Mouse (Mus musculus) neural tube, embryonic 10.5 days (tissue): ENCODE measurements around the gene Speg.

ENCODE experiments used
- DNase-seq: peaks from one replicate; pipeline ENCODE4 v3.0.0-alpha.2; 2017; ENCODE audit warnings: low spot score; ENCODE audit errors: extremely low spot score

Gene Speg

DNA sequence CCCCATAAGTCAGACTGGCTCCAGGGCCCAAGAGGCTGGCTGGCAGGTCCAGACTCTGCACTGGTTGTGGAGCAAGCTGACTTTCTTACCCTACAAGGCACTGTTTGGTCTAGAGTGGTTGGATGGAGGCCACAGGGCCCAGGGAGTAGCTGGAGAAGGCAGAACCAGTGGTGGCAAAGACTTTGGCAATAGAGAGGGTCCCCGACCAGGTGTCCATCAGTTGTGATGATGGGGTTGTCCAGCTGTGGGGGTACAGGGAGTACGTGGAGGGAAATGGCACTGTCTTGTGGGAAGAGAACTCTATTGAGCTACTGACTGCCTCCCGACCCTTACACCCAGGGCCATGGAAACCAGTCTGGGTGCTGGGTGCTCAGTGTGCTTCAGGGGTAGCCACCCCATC is 18.7 kb downstream of the Speg start:
- no peak for DNase-seq

DNA sequence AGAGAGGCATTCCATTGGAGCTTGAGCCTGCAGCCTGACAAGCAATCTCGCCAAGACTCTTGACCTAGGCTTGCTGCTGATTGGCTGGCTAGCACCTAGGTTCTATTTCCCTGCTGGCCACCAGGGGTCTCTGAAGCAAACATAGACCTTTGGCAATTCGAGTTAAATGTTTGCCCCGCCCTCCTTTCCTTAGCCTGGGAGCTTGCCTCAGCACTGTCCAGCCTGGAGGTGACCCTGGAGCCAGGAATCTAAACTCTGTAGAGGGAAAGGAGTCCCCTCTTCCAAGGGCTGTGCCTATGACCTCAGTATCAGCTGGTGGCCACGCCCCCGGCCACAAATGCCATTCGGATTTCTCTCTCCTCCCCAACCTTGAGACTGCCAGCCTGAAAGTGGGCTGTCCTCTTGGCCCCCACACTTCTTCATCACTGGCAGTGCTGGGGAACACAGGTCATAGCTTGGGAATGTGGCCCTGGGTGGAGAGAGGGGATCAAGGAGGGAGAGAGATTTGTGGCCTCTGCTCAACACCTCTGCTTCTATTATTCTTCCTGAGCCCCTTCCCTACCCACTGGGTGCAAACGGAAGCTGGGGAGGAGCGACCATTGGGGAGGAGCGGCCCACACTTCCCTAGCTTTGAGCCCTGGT is 23.8 kb downstream of the Speg start:
- peak; percentile 75 for DNase-seq

DNA sequence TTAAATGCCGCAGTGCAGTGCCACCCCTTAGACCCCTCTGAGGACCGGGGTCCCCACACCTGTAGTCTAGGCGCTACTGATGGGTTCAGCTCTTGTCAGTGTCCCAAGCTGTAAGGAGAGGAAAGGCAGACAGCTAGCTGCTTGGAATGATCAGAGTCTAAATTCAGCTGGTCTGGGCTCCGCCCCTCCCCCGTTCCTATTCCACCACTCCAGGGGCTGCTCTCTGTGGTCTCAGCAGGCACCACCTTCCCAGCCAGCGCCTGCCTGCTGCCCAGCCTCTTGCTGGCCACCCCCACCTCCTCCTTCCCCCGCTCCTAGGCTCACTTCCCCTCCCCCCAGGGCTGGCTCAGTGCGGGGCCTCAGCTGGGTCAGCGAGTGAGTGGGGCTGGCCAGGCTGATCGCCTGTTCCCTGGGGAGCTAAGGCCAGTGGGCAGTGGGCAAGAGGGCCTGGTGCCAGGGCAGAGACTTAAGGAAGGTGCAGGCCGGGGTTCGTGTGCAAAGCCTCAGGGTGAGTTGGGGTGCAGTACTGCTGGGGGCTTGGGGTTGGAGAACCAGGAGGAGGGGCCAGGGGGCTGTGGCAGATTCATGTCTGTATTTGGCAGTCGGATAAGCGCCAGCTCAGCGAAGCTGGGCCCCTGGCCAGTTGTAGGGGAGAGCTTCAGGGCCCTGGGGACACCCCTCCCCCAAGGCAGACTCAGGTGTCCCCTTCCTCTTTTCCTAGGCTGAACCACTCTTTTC is 24.8 kb downstream of the Speg start:
- DNase-seq: peak; percentile 73

DNA sequence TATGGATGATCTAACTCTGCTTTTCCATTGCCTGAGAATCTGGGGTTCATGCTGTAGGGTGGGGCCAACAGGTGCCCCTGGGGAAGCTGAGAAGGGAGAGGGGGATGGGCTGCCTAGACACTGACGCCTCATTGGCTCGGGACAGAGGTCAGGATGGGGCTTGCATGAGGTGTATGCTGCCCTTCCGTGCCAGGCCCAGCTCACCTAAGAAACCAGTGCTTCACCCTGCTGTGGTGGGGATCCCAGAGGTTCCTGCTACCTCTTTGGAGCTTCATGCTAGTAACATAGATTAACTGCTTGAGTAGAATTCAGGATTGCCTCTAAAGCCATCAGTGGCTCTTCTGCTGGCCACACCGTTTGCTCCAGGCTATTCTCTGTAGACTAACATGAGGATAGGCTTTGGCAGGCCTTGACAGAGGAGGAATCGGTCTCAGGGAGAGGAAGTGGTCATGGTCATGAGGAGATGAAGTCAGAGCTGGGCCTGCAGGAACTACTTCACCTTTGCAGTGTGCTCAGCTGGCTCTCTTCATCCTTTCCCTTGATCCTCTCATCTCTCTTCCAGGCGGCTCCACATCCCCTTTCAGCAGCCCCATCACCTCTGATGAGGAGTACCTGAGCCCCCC is 25.5 kb downstream of the Speg start:
- no peak for DNase-seq

DNA sequence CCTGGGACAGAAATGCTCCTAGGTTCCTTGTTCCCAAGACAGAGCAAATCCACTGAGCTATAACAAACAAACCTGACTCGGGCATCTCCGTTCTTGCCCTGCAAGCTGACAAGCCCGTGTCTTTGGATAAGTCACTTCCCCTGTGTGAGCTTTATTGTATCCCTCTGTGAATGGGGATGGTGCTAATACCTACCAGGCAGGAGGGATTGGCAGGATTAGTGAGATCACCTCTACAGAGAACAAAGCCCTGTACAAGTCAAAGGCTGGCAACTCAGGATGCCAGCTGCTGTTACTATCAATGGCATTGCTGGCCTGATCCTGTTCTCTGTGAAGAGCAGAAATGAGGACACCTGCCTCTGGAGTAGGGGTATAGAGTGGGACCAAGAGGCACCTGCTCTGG is 30.4 kb downstream of the Speg start:
- DNase-seq: no peak

DNA sequence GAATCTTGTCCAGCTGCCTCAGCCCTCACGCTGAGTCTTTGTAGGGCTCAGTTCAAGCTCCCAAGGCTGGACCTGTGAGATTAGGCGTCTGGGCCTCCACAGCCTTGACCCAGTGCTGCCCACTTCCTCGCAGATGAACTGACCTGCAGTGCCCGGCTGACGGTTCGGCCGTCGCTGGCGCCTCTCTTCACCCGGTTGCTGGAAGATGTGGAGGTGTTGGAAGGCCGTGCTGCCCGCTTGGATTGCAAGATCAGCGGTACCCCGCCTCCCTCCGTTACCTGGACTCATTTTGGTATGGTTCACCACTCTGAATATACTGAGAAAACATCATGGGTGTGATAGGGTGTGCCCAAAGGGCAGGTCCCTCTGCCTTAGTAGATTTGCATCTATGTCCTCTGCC is 31.1 kb downstream of the Speg start:
- no peak for DNase-seq

DNA sequence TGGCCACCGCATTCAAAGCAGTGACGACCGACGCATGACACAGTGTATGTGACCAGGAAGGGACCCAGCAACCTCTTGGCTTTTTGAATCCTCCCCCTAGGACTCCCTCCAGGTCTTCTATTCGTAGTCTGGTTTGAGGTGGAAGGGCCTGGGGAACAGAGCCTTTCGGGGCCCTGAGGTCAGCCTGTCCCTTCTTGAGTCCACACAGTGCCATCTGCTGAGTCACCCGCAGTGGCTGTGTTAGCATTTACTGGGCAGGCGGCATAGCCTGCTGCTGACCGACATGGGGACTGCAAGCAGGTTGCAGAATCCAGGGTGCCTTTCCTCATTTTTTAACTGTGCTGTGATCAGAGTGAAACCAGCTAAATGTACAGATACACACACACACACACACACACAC is 32.0 kb downstream of the Speg start:
- DNase-seq: no peak

DNA sequence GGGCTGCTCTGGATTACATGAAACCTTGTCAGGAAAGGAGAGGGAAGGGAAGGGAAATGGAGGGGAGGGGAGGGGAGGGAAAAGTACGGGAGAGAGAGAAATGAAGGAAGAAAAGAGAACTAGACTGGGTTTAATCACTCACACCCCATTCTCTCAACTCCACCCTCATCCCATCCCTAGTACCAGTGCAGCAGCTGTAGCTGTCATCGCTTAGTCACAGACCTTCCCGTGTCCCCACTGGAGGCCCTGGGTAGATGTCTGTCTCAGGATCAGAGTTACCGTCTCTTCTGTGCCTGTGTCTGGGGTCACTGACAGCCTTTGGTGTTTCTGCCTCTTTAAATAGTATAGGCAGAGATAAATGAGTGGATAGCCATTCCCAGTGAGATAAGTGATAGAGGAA is 33.1 kb downstream of the Speg start:
- DNase-seq: no peak

DNA sequence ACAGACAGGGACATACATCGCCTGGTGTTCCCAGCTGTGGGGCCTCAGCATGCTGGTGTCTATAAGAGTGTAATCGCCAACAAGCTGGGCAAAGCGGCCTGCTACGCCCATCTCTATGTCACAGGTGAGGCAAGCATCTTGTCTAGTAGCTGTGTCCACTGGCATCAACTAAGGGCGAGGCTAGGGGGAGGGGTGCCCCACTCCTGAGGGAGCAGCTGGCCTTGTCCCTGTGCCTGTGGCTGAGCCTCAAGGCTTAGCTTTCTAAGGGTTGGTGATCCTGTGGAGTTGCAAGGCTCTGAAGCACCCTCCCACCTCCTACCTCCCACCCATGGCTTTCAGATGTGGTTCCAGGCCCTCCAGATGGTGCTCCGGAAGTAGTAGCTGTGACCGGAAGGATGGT is 34.9 kb downstream of the Speg start:
- DNase-seq: no peak

DNA sequence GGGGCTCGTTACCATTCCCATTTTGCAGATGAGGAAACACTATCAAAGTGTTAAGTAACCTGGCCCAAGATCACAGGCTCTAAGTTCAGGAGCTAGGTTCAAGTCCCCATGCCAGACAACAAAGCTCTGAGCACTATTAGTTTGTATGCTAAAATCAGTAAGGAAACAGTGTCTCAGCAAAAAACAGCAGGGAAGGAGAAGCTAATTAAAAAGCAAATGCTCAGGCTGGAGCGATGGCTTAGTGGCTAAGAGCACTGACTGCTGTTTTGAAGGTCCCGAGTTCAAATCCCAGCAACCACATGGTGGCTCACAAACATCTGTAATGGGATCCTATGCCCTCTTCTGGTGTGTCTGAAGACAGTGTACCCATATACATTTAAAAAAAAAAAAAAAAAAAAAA is 37.1 kb downstream of the Speg start:
- no peak for DNase-seq

DNA sequence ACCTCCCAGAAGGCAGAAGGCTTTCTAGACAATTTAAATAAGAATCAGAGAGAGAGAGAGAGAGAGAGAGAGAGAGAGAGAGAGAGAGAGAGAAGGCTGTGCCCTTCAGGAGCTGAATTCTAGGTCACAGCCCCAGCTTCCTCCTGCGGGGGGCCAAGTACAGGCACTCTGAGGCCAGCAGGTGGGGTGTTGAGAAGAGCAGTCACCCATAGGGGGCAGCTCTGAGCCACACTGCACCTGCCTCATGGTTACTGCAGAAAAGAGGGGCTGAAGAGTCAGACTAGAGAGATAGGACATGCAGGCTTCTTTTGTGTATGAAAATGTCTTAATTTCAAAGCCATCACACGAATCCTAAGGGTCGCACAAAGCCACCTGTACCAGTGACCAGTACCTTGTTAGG is 38.7 kb downstream of the Speg start:
- DNase-seq: no peak

DNA sequence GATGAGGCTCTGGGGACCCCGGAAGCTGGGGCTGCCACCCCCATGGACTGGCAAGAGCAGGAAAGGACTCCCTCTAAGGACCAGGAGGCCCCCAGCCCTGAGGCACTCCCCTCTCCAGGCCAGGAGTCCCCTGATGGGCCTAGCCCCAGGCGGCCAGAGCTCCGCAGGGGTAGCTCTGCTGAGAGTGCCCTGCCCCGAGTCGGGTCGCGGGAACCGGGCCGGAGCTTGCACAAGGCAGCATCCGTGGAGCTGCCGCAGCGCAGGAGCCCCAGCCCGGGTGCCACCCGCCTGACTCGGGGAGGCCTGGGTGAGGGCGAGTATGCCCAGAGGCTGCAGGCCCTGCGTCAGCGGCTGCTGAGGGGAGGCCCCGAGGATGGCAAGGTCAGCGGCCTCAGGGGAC is 46.7 kb downstream of the Speg start:
- peak; percentile 47 for DNase-seq

DNA sequence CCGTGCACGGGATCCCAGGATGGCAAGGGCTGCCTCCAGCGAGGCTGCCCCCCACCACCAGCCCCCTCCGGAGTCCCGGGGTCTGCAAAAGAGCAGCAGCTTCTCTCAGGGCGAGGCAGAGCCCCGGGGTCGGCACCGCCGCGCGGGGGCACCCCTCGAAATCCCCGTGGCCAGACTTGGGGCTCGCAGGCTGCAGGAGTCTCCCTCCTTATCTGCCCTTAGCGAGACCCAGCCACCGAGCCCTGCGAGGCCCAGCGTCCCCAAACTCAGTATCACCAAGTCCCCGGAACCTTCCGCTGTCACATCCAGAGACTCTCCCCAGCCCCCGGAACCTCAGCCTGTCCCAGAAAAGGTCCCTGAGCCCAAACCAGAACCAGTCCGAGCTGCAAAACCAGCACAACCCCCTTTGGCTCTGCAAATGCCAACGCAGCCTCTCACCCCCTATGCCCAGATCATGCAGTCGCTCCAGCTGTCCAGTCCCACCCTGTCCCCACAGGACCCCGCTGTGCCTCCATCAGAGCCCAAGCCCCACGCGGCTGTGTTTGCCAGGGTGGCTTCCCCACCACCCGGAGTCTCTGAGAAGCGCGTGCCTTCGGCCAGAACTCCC is 47.2 kb downstream of the Speg start:
- DNase-seq: no peak

DNA sequence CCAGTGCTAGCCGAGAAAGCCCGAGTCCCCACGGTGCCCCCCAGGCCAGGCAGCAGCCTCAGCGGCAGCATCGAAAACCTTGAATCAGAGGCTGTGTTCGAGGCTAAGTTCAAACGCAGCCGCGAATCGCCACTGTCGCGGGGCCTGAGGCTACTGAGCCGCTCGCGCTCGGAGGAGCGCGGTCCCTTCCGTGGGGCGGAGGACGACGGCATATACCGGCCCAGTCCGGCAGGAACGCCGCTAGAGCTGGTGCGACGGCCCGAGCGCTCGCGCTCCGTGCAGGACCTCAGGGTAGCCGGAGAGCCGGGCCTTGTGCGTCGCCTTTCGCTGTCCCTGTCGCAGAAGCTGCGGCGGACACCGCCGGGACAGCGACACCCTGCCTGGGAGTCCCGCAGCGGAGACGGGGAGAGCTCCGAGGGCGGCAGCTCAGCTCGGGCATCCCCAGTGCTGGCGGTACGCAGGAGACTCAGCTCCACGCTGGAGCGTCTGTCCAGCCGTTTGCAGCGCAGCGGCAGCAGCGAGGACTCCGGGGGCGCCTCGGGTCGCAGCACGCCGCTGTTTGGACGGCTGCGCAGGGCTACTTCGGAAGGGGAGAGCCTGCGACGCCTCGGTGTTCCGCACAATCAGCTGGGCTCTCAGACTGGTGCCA is 47.9 kb downstream of the Speg start:
- peak; percentile 71 for DNase-seq

DNA sequence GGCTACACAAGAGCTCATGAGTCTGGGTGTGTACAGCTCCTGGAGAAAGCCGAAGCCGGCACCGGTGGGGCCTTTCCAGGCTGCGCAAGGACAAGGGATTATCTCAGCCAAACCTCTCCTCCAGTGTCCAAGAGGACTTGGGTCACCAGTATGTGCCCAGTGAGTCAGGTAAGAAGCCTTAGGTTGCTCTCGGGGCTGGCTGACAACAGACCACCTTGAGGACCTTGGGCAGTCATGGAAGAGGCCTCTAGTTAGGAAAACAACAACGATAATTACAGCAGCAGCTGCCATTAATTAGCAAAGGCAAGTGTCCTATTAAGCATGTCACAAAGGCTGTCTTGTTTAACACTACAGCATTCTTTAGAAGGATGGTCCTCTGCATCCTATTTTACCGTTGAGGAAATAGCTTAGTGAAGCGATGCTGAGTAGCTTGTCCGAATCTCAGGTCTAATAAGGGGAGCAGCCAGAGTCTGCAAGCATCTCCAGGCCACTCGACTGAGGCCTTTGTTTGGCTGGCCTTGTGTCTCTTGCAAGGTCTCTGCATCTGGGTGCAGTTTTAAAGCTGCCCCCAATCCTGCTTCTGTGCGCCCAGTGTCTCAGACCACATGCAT is 48.8 kb downstream of the Speg start:
- DNase-seq: no peak

DNA sequence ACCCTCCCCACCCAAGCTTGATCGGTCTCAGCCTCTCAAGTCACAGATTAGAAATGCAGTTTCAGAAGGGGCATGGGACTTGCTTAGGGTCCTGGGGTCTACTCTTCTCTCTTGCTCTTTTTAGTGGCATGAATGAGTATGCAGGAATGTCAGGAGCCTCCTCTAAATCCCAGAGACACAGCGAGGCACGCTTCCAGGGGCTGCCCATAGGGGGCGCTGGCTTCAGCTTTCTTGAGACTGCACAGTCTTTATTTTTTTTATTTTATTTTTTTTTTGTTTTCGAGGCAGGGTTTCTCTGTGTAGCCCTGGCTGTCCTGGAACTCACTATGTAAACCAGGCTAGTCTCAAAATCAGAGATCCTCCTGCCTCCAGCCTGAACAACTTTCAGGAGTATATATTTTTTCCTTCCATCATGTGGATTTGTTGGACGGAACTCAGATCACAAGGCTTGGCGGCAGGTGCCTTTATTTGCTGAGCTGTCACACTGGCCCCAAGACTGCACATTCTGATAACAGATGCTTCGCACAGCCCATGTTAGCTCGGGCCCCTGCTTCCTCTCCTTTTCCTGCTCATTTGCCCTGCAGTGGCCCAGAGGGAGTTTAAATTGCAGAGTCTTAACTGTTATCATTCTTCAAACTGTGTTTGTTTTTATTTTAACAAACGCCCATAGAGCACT is 50.8 kb downstream of the Speg start:
- DNase-seq: peak; percentile 86

DNA sequence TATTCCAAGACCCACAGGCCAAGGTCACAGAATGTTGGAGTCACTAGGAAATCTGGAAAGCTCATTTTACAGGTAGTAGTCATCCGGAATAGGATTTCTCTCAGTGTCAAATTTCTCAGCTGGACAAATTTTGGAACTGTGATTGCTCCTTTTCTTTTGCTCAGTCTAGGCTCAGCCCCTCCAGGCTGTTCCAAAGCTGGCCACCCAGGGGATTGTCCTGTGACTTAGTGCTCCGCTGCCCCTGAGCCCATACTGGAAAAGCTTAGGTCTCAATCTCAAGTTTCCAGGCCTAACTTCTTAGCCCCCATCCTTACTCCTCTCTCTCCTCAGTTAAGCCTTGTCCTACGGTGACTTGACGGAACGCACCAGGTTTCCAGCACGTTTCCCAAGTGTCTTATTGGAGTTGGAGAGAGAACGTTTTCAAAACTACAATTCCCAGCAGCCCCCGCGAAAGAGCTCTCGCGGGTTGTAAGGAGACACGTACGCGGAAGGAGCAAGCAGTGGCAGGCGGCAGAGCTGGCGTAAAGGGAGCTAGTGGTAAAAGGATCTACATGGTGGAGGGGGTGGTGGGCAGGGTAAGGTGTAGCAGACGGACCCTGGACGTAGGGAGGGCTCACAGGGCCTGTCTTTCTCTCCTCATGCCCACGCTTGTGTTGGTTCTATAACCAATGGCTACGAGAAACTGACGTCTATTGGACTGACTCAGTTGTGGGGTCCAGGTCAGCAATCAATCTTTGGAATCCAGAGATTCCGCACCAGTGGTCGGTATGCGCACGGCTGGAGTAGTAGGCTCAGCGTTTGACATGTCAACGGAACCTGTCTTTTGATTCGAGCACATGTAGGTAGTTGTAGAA is 60.6 kb downstream of the Speg start, which contains the start of gene Gmppa:
TSS of gene Gmppa (plus strand) at position 456 of the 854 bp plus-strand sequence.
- DNase-seq: peak; percentile 77

DNA sequence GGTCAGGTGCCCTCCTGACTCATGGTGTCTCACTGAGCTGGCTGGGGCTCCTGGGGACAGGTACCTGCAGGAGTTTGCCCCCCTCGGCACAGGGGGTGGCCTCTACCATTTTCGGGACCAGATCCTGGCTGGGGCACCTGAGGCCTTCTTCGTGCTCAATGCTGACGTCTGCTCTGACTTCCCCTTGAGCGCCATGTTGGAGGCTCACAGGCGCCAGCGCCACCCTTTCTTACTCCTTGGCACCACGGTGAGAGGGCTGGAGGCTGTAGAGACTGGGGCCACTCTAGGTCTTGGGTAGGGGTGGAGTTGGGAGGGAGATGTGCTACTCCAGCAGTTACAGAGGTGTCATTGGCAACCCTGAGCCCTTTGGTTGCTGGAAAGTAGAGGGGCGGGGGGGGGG is 63.7 kb downstream of the Speg start:
- DNase-seq: no peak

DNA sequence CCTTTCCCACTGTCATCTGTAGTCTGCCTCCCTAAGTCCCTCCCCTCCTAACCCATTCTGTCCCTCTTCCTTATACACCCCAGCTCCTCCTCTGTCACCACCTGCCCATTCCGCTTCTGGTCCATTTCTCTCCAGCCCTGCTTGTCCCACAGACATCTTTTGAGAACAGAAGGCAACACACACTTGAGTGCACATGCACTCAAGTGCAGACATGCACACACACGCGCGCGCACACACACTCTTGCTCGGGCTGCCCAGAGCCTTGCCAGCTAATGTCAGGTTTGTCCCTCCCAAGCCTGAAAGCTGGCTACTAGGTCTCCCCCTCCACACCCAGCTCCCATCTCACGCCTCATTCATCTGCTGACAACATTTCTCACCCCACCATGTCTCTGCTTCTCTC is 65.6 kb downstream of the Speg start:
- no peak for DNase-seq

DNA sequence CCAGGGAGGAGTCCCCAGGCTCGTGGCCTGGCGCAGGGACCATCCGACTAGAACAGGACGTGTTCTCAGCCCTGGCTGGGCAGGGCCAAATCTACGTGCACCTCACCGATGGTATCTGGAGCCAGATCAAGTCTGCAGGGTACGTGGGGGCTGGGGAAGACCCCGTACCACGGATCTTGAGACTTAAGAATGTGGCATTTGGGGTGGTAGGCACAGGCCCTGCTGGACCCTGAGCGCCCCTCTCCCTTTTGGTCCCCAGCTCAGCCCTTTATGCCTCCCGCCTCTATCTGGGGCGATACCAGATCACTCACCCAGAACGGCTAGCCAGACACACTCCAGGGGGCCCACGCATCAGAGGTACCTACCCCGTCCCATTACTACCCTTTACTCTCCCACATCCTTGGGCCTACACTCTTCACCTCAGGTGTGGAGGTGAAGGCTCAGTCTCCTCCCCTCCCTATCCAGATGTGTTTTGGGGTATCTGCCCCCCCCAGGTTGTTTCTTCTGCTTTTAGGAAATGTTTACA is 66.4 kb downstream of the Speg start:
- no peak for DNase-seq
